Mouse (Mus musculus): ENCODE measurements at regions not wholly inside any gene's neighbourhood (a gene's known extent, or its start where the extent isn't known, plus 50 kb on each side); places are given as distances from the start of the nearest gene placed in this dataset.

DNA sequence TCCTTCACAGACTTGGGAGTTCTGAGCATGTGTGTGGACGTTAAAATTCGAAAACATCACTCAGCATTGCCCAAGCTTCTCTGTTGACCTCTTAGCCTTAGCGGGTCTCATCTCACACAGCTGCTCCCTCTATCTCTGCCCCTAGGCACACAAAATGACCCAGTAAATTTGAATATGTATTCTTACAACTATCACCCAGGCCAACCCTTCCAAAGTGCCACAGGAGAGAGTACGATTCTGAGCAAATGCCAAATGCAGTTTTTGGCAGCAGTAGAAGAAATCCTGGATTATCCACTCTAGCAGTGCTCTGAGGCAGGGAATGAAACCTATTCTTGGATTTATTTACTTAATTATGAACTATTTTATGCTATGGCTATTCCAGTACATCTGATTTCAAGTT lies 246.6 kb upstream of the Slc24a5 start:
- TF ChIP-seq CTCF (IDR thresholded peaks at IDR 0.05; ENCODE audit: low read depth, low read length) = no peak
- no peak for TF ChIP-seq GATA1 (IDR thresholded peaks at IDR 0.05; ENCODE audit: borderline replicate concordance, low read length)
- no peak for TF ChIP-seq TAL1 (conservative IDR thresholded peaks at IDR 0.05; ENCODE audit: low read depth, low read length)

Data from G1E (cell line).